Mouse (Mus musculus) retina, embryonic 14.5 days (tissue): Measurements from ENCODE around the gene Bmf.
"Not testable (repeated sequence)": the region's sequence is repeated elsewhere in the genome, so short reads cannot be mapped to it uniquely, and the experiment has no call there.

Source experiments
- DNase-seq: peaks from one replicate; pipeline ENCODE4 v3.0.0-alpha.2; 2015; ENCODE audit warnings: low spot score

Gene Bmf

DNA sequence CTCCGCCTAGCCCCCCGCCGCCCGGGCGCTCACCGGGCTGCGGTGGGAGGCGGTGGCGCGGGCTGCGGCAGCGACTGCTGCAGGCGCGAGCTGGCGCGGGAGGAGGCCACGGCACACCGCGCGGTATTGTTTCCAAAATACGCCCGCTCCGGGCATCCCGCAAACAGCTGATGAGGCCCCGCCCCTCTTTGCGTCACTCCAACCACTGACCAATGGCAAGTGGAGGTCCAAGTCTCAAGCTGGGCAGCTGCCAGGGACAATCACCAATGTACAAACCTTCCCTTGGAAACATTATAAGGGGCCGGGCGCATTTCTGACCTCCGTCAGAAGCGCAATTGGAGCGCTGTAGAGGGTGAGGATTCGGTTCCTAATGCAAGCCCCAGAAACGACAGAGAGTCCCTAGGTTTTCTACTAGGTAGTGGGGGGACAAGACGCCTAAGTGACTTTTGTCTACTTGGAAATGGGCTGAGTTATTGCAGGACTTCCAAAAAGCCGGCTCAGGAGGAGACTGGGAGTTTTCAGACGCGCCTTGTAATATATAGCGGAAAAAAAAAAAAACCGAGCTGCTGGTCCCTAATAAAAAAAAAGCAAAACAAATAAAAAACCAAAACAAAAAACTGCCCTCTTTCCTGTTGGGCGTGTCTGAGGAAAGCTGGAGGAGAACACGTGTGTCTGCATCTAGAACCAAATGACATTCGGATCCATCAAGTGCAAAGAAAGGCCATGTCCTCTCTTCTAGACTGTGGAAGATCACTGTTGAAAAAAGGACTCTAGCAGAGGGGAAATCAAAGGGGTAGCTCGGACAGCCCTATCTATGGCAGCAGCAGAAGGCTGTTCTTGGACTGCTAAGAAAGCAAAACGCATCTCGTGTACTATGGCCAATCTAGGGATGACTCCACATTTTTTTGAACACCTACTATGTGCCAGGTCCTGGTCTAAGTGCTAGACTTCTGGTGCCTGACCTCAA, at the start of gene Bmf:
Gene Bmf, minus strand, starts transcription at position 181 of the 967 bp plus-strand sequence.
- DNase-seq, result peak; percentile 97

DNA sequence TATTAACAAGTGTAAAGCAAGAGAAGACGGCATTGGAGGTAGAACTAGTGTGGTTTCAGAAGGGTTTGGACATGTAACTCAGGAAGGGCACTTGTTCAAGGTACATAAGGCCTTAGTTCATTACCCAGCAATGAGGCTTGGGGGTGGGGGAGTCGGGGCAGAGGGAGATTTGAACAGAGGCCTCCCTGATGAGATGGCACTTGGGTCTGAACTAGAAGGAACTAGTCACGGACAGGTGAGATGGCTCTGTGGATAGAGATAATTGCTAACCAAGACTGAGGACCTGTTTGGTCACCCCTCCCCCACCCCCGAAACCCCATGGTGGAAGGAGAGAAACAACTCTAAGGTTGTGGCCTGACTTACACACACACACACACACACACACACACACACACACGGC, 49.6 kb upstream of the Bmf start:
- peak; percentile 2 for DNase-seq

- DNase-seq, result peak; percentile 94
Observed at GRCm38 (mm10) chr2:118597673-118598568, 48.4 kb upstream of the Bmf start, which contains the start of gene Bub1b. TSS of gene Bub1b (plus strand) at chr2:118598211.

- no peak for DNase-seq
Observed at GRCm38 (mm10) chr2:118591083-118591482, 41.6 kb upstream of the Bmf start.

- DNase-seq, result no peak
Observed at GRCm38 (mm10) chr2:118587686-118588085, 38.2 kb upstream of the Bmf start.

GRCm38 (mm10) chr2:118586013-118586412, 36.5 kb upstream of the Bmf start:
- no peak for DNase-seq

DNA sequence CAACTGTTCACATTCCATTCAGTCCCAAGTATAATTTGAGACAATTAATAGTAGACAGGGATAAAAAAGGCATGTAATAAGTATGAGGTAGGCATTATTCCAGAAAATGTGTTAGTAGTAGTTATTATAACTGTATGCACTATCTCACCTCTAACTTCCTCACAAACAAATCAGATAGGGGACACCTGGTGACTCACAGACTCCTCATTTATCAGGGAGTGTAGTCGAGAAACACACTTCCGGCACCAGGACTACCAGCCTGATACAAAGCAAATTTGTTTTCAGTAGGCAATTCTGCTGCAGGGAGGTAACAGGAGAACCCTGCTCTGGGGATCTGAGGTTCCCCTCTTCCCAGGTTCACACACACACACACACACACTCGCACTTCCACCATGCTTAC, 23.6 kb upstream of the Bmf start:
- DNase-seq, result no peak

- no peak for DNase-seq
Observed at GRCm38 (mm10) chr2:118572183-118572836, 22.8 kb upstream of the Bmf start.

DNA sequence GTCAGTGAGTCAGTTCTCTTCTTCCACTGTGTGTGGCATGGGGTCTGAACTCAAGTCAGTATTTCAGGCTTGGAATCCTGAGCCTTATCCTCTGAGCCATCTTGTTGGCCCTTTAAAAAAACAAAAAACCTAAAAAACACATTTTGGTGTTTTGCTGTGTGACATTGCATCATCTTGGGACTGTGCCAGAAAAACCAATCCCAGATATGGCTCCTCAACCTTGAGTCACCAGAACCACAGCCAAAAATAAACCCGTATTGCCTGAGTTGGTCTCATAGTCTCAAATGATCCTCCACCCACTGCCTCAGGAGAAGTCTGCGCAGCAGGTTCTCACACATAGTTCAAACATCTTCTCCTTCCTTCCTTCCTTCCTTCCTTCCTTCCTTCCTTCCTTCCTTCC, 21.5 kb upstream of the Bmf start:
- no peak for DNase-seq

DNA sequence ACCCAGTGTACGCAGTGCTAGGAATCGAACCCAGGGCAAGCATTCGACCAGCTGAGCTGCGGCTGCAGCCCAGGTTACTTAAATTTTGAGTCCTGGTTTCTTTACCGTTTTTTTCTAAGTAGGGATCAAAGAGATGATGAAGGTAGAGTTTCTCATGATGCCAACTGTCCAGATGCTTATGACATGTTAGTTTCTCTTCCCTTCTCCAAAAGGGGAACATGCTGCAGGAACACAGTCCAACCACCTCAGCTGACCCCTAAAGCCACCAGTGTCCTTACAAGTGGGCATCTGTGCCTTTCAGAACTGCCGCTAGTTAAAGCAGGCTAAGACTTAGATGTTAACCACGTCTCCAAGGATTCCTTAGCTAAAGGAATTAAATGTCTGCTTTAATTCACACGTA, 17.7 kb upstream of the Bmf start:
- DNase-seq, result no peak

GRCm38 (mm10) chr2:118562431-118562830, 12.9 kb upstream of the Bmf start:
- DNase-seq, result no peak

DNA sequence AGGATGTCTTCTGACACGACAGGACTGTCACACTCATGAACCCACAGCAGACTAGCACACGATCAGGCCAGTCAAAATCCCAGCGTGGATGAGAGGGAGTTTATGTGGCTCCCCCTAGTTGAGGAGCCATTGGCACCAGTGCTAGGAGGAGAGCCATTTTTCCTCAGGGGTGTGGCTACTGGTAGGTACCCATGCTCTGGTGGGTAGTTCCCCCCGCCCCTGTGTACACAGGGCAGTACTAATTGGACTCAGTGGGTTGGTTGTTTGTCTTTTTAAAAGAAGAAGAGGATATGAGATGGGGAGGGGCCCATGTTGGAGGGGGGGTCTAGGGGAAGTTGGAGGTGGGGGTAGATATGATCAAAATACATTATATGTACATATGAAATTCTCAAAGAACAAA, 12.5 kb upstream of the Bmf start:
- no peak for DNase-seq

- no peak for DNase-seq
Observed at GRCm38 (mm10) chr2:118558426-118558825, 8.9 kb upstream of the Bmf start.

DNA sequence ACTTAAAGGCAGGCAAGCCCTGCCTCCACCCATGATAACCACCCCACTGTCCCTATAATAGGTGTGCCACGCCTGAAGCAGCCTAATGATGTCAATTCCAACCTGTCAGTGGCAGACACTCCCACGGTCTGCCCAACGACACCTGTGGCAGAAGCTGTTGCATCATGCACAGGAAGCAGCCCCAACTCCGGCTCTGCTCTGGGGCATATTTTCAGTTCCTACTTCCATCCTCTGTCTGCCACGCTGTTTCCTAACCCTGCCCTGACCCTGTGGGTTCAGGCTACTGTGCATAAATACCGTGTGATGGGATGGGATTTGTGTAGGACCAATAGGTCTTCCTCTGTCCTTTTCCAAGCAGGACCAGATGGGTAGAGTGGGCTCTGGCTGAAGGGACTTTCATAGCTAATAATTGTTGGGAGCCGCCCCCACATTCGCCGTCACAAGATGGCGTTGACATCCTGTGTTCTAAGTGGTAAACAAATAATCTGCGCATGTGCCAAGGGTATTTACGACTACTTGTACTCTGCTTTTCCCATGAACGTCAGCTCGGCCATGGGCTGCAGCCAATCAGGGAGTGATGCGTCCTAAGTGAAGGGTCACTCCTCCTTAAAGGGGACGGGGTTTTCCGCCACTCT, 5.0 kb upstream of the Bmf start:
- not testable (repeated sequence) for DNase-seq

DNA sequence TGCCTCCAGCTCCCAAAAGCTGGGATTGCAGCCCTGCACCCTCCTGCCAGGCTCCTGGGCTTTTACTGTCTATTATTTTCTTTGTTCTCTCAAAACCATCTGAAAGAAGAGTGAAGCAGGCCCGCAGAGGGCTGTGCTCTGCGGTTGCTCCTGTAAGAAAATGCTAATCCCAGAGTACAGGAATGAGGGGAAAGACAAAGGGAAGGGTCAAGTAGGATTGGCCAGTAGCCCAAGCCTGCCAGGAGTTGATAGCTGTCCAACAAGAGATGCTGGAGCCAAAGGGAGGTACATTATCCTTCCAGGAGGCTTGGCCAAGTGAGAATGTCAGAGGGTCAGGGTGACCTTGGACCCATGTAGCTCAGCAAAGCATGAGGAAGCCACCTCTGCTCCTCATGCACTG, 2.1 kb upstream of the Bmf start:
- DNase-seq, result no peak

- peak; percentile 48 for DNase-seq
Observed at GRCm38 (mm10) chr2:118548421-118549221, 866 bp downstream of the Bmf start.

GRCm38 (mm10) chr2:118547541-118548016, 1.9 kb downstream of the Bmf start:
- no peak for DNase-seq

DNA sequence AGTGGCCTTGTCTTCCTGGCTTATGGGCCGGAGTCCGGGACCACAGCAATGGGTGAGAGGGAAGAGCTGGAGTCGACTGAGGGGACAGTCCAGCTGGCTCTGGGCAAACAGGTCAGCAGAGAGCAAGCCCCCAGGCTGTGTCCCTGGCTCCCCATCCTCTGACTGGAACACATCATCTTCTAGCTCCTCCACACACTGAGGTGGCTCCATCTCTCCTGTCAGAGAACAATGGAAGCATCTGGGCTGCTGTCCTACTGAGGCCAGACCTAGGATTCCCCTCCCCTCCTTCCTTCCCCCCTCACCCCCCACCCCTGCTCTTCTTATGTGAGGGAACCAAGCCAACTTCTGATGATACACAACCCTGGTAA, 2.7 kb downstream of the Bmf start:
- no peak for DNase-seq

DNA sequence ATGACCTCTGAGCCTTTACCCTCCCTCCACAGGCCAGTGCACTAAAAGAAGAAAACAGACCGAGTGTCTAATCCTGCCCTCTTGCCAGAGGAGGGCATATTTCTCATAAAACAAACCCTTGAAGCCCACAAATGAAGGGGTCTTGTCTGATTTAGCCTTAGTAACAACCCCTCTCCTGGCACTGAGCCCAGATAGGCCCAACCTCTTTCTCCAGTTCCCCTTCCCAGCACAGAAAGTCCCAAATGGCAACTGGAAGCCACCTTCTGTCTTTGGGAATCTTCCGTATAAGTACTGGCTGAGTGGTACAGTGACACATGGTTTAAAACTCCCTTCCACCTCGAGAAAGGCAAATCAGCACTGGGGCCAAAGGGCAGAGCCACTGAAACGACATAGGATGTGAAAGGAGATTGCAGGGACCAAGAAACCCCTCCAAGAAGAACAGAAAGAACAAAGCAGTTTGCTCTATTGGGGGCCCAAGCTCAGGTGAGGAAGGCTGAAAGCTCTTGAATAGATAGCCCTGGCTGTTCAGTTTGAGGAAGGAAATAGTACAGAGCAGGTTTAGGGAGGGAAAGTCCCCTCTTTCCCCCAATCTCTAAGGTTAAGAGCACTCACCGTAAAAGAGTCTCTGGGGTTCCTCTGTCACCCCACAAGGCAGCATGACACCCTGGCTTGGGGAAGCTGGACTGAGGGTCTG, 3.2 kb downstream of the Bmf start:
- no peak for DNase-seq
